Mouse (Mus musculus): ENCODE data around the gene Ranbp10. TPM values are rescaled to one million over a fixed set of nuclear protein-coding genes. Genes with fewer than 3 reads are reported as not detected.

The Ranbp10 gene
- total RNA-seq, 1 experiment from 2014 or later = 7.1 TPM

GRCm38 (mm10) chr8:105758277-105759108 is 68.7 kb downstream of the Ranbp10 start, which contains the start of gene Gfod2:
TSS of gene Gfod2 (minus strand) at chr8:105758664.
- ATAC-seq (replicated peaks in 1 of 2; ENCODE audit: insufficient read depth in 1 of 2, low FRiP score in 2 of 2, low TSS enrichment in 1 of 2, low read depth in 1 of 2, poor library complexity in 2 of 2, severe bottlenecking in 2 of 2) = peak; percentile 92 to 99

- no peak for ATAC-seq (replicated peaks in 1 of 2; ENCODE audit: insufficient read depth in 1 of 2, low FRiP score in 2 of 2, low TSS enrichment in 1 of 2, low read depth in 1 of 2, poor library complexity in 2 of 2, severe bottlenecking in 2 of 2)
Measured at GRCm38 (mm10) chr8:105757796-105758276, 69.3 kb downstream of the Ranbp10 start.

- no peak for ATAC-seq (replicated peaks in 1 of 2; ENCODE audit: insufficient read depth in 1 of 2, low FRiP score in 2 of 2, low TSS enrichment in 1 of 2, low read depth in 1 of 2, poor library complexity in 2 of 2, severe bottlenecking in 2 of 2)
Measured at GRCm38 (mm10) chr8:105754688-105755087, 72.5 kb downstream of the Ranbp10 start.

- ATAC-seq (replicated peaks in 1 of 2; ENCODE audit: insufficient read depth in 1 of 2, low FRiP score in 2 of 2, low TSS enrichment in 1 of 2, low read depth in 1 of 2, poor library complexity in 2 of 2, severe bottlenecking in 2 of 2) = no peak
Measured at GRCm38 (mm10) chr8:105753916-105754315, 73.2 kb downstream of the Ranbp10 start.

- peak in 1 of 2 experiments; percentile 29; a peak in 1 of 4 replicates for ATAC-seq (replicated peaks in 1 of 2; ENCODE audit: insufficient read depth in 1 of 2, low FRiP score in 2 of 2, low TSS enrichment in 1 of 2, low read depth in 1 of 2, poor library complexity in 2 of 2, severe bottlenecking in 2 of 2)
Measured at GRCm38 (mm10) chr8:105750606-105751005, 76.5 kb downstream of the Ranbp10 start.

GRCm38 (mm10) chr8:105743301-105743700 is 83.8 kb downstream of the Ranbp10 start:
- no peak for ATAC-seq (replicated peaks in 1 of 2; ENCODE audit: insufficient read depth in 1 of 2, low FRiP score in 2 of 2, low TSS enrichment in 1 of 2, low read depth in 1 of 2, poor library complexity in 2 of 2, severe bottlenecking in 2 of 2)

- ATAC-seq (replicated peaks in 1 of 2; ENCODE audit: insufficient read depth in 1 of 2, low FRiP score in 2 of 2, low TSS enrichment in 1 of 2, low read depth in 1 of 2, poor library complexity in 2 of 2, severe bottlenecking in 2 of 2) = no peak
Measured at GRCm38 (mm10) chr8:105739216-105739615, 87.9 kb downstream of the Ranbp10 start.

- no peak for ATAC-seq (replicated peaks in 1 of 2; ENCODE audit: insufficient read depth in 1 of 2, low FRiP score in 2 of 2, low TSS enrichment in 1 of 2, low read depth in 1 of 2, poor library complexity in 2 of 2, severe bottlenecking in 2 of 2)
Measured at GRCm38 (mm10) chr8:105732186-105732585, 95.0 kb downstream of the Ranbp10 start.

- peak; percentile 81 to 87 for ATAC-seq (replicated peaks in 1 of 2; ENCODE audit: insufficient read depth in 1 of 2, low FRiP score in 2 of 2, low TSS enrichment in 1 of 2, low read depth in 1 of 2, poor library complexity in 2 of 2, severe bottlenecking in 2 of 2)
Measured at GRCm38 (mm10) chr8:105727397-105728124, 99.6 kb downstream of the Ranbp10 start.

- ATAC-seq (replicated peaks in 1 of 2; ENCODE audit: insufficient read depth in 1 of 2, low FRiP score in 2 of 2, low TSS enrichment in 1 of 2, low read depth in 1 of 2, poor library complexity in 2 of 2, severe bottlenecking in 2 of 2) = no peak
Measured at GRCm38 (mm10) chr8:105725726-105726125, 101.4 kb downstream of the Ranbp10 start.

- no peak for ATAC-seq (replicated peaks in 1 of 2; ENCODE audit: insufficient read depth in 1 of 2, low FRiP score in 2 of 2, low TSS enrichment in 1 of 2, low read depth in 1 of 2, poor library complexity in 2 of 2, severe bottlenecking in 2 of 2)
Measured at GRCm38 (mm10) chr8:105722861-105723260, 104.3 kb downstream of the Ranbp10 start.

- ATAC-seq (replicated peaks in 1 of 2; ENCODE audit: insufficient read depth in 1 of 2, low FRiP score in 2 of 2, low TSS enrichment in 1 of 2, low read depth in 1 of 2, poor library complexity in 2 of 2, severe bottlenecking in 2 of 2) = no peak
Measured at GRCm38 (mm10) chr8:105719637-105720036, 107.5 kb downstream of the Ranbp10 start.

Other genes with a start within 250 kb of the Ranbp10 start
- gene Ripor1, start 222.1 kb downstream of the Ranbp10 start, total RNA-seq (2017) = 11.7 and 18.1 TPM in 2 replicates
- 116 and 202 TPM in 2 replicates for gene Ctcf, start 190.8 kb downstream of the Ranbp10 start, total RNA-seq (2017)
- not detected in 2 replicates for gene Agrp, start 190.0 kb downstream of the Ranbp10 start, total RNA-seq (2017)
- gene Carmil2, start 141.1 kb downstream of the Ranbp10 start, total RNA-seq (2017) = 14.7 and 15.1 TPM in 2 replicates
- 13.9 and 26.7 TPM in 2 replicates for gene Acd, start 126.2 kb downstream of the Ranbp10 start, total RNA-seq (2017)
- gene Pard6a, start 126.2 kb downstream of the Ranbp10 start, total RNA-seq (2017) = 22.8 and 66.2 TPM in 2 replicates
- gene 4933405L10Rik, start 119.7 kb downstream of the Ranbp10 start, total RNA-seq (2017) = 1.2 TPM in 1 of 2 replicates, not detected in the other
- 16.1 and 17.6 TPM in 2 replicates for gene Enkd1, start 119.1 kb downstream of the Ranbp10 start, total RNA-seq (2017)
- gene Gfod2, start 68.7 kb downstream of the Ranbp10 start, total RNA-seq (2017) = 1.6 and 5.8 TPM in 2 replicates
- gene Tsnaxip1, start 381 bp upstream of the Ranbp10 start, total RNA-seq (2017) = not detected in 2 replicates
- 14.3 and 14.6 TPM in 2 replicates for gene Cenpt, start 25.9 kb upstream of the Ranbp10 start, total RNA-seq (2017)
- gene Thap11, start 27.8 kb upstream of the Ranbp10 start, total RNA-seq (2017) = 25.8 and 28.3 TPM in 2 replicates
- 58.5 and 70.2 TPM in 2 replicates for gene Nutf2, start 33.2 kb upstream of the Ranbp10 start, total RNA-seq (2017)
- 23.4 and 40.6 TPM in 2 replicates for gene Edc4, start 53.5 kb upstream of the Ranbp10 start, total RNA-seq (2017)
- not detected in 2 replicates for gene Nrn1l, start 66.2 kb upstream of the Ranbp10 start, total RNA-seq (2017)
- 23.3 and 27.5 TPM in 2 replicates for gene Pskh1, start 73.1 kb upstream of the Ranbp10 start, total RNA-seq (2017)
- gene Ctrl, start 106.5 kb upstream of the Ranbp10 start, total RNA-seq (2017) = not detected in 2 replicates
- gene Psmb10, start 111.1 kb upstream of the Ranbp10 start, total RNA-seq (2017) = 38.8 and 79.5 TPM in 2 replicates
- not detected in 2 replicates for gene Lcat, start 116.0 kb upstream of the Ranbp10 start, total RNA-seq (2017)
- gene Slc12a4, start 138.7 kb upstream of the Ranbp10 start, total RNA-seq (2017) = 1.4 and 8.0 TPM in 2 replicates
- gene Dpep3, start 152.1 kb upstream of the Ranbp10 start, total RNA-seq (2017) = not detected in 2 replicates
- 5.0 and 14.4 TPM in 2 replicates for gene Dus2, start 164.0 kb upstream of the Ranbp10 start, total RNA-seq (2017)
- not detected in 2 replicates for gene Dpep2nb, start 178.6 kb upstream of the Ranbp10 start, total RNA-seq (2017)
- gene Ddx28, start 184.5 kb upstream of the Ranbp10 start, total RNA-seq (2017) = 10.1 and 12.8 TPM in 2 replicates
- gene Nfatc3, start 231.5 kb upstream of the Ranbp10 start, total RNA-seq (2017) = 34.5 and 42.0 TPM in 2 replicates

All from hematopoietic stem cell, adult 5-6 weeks (primary cell).